Mouse (Mus musculus): Measurements from ENCODE around the gene Dnajc7.

GRCm38 (mm10) chr11:100559476-100559875 is 60.5 kb downstream of the Dnajc7 start:
- TF ChIP-seq FLI1 (IDR thresholded peaks at IDR 0.05; ENCODE audit: low read length) (no peak), GATA1 (IDR thresholded peaks at IDR 0.05; ENCODE audit: borderline replicate concordance, low read length) (no peak)

Data from megakaryocyte, embryonic 14.5 days (primary cell).